Mouse (Mus musculus): ENCODE measurements around the gene Mov10l1.

DNA sequence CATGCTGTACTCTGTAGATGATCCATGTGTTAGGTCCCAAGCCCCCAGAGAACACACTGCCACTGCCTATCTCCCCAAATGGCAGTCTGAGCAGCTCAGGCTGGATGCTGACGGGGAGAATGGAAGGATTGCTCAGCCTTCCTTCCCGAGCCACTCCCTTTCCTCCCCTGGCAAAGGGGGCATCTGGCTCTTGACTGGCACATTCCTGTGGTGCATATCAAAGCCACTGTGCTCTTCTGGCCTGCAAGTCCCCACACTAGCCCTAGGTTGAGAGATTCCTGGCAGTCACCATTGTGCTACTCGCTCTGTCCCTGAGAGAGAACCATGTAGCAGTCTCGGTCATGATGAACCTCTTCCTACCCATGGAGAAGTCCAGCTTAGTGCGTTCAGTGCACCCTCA lies 25.1 kb downstream of the Mov10l1 start:
- TF ChIP-seq HCFC1 (IDR thresholded peaks at IDR 0.05; ENCODE audit: borderline replicate concordance, insufficient read depth, low read length) (no peak), CHD2 (IDR thresholded peaks at IDR 0.05; ENCODE audit: low read depth, low read length) (no peak), MAFK (IDR thresholded peaks at IDR 0.05; ENCODE audit: insufficient read depth, low read depth, low read length) (no peak)
